Mouse (Mus musculus): ENCODE measurements around the gene Mlycd. TPM values are rescaled to one million over a fixed set of nuclear protein-coding genes. Genes with fewer than 3 reads are reported as not detected.

The Mlycd gene
- polyA plus RNA-seq, 1 experiment from 2014 or later = 12.5 TPM

DNA sequence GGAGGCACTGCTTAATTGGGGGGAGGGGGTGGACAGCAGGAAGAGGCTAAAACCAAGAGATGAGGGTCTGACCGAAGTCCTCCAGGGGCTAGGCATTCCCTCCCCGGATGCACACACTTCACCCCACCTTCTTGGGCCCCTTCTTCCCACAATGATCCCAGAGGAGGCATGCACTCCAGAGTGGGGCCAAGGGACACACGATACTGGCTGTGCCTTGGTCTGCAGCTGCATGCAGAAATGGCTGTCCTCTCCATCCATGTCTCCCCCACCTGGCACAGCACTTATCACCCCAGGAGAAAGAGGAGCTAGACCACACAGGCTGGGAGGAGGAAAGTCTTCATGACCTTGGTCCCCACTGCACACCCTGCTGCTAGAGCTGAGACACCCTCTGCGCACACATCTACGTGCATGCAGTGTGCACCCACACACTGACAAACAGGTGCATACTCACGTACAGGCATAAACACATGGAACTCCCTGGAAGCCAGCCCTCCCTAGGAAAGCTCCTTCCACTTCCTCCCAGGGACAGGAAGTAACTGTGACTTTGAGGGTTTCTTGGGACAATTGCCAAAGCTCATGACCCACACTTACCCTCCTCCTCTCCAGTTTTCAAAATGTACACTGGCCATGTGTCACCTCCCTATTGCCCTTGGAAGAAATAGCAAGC is 31.5 kb downstream of the Mlycd start:
- Histone ChIP-seq H3K27me3 (ENCODE audit: control insufficient read depth, insufficient read depth, low read length) (no peaks in the 10 kb centered on the region), H3K9ac (ENCODE audit: low read length) (no peak overlapping the region), H3K27ac (ENCODE audit: low read length) (peak overlapping the region; percentile 78), H3K9me3 (replicated peaks; ENCODE audit: control insufficient read depth, low read length) (no peaks in the 10 kb centered on the region), H3K4me2 (ENCODE audit: low read depth, low read length) (no peak overlapping the region), H3K36me3 (ENCODE audit: control insufficient read depth, insufficient read depth, low read length) (no peaks in the 10 kb centered on the region), H3K4me3 (replicated peaks; ENCODE audit: low read length) (no peak overlapping the region), H3K4me1 (ENCODE audit: control insufficient read depth, insufficient read depth, low read length) (peaks cover 32% of the 10 kb centered on the region)
- no peak for ATAC-seq (ENCODE audit: insufficient read depth, low FRiP score)
- 70% methylated on average over 6 of the region's 6 CpGs for WGBS

DNA sequence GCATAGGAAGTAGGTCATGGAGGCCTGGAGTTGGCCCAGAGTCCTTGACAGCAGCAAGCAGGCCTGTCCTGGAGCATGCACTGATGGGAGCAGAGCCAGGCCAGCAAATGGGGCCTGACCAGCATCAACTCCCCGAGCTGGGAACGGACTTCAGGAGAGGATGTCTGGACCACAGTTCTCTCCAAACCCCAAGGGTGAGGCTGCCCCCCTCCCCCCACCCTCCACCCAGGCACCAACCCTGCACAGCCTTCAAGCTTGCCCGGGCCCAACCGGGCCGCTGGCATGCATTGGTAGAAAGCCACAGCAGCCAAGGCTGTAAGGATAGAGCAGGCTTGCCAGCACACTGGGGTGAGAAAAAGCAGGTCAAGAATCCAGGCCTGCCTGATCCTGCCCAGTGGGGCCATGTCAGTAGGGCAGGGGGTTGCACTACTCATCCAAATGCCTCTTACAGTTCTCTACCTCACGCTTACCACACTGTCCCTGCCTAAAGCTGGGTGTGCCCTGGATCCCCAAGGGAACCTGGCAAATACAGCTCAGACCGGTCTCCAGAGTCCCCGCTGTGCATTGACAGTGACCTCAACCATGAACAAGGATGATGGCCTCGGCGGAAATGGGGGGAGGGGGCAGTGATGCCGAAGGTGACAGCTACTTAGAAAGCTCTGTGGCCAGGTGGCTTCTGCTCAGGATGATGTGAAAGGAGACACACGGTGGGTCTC is 33.1 kb downstream of the Mlycd start:
- Histone ChIP-seq H3K27ac (ENCODE audit: low read length) (no peak overlapping the region), H3K9ac (ENCODE audit: low read length) (no peak overlapping the region; the same call in 1 of the 2 replicates), H3K36me3 (ENCODE audit: control insufficient read depth, insufficient read depth, low read length) (no peaks in the 10 kb centered on the region), H3K27me3 (ENCODE audit: control insufficient read depth, insufficient read depth, low read length) (no peaks in the 10 kb centered on the region), H3K4me1 (ENCODE audit: control insufficient read depth, insufficient read depth, low read length) (peaks cover 21% of the 10 kb centered on the region), H3K9me3 (replicated peaks; ENCODE audit: control insufficient read depth, low read length) (no peaks in the 10 kb centered on the region), H3K4me3 (replicated peaks; ENCODE audit: low read length) (no peak overlapping the region), H3K4me2 (ENCODE audit: low read depth, low read length) (no peak overlapping the region)
- ATAC-seq (ENCODE audit: insufficient read depth, low FRiP score) = no peak
- WGBS = 66% methylated on average over 12 of the region's 12 CpGs

DNA sequence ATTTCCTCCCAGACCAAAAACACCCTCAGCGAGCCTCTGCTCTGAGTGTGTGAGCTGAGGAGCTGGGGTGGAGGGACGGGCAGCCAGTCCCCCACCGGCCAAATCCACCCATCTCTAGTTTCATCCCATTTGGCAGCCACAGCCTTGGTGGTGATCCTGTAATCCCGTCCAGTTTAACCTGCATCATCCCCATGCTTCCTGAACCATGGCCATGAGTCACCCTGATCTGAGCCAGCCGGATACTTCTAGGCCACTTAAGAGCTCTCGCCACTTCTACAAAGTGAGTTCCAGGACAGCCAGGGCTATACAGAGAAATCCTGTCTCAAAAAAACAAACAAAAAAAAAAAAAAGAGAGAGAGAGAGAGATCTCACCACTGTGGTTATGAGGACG is 33.7 kb downstream of the Mlycd start:
- Histone ChIP-seq H3K9me3 (replicated peaks; ENCODE audit: control insufficient read depth, low read length) (no peaks in the 10 kb centered on the region), H3K4me2 (ENCODE audit: low read depth, low read length) (no peak overlapping the region), H3K9ac (ENCODE audit: low read length) (no peak overlapping the region), H3K4me1 (ENCODE audit: control insufficient read depth, insufficient read depth, low read length) (peaks cover 21% of the 10 kb centered on the region), H3K36me3 (ENCODE audit: control insufficient read depth, insufficient read depth, low read length) (no peaks in the 10 kb centered on the region), H3K27ac (ENCODE audit: low read length) (no peak overlapping the region), H3K27me3 (ENCODE audit: control insufficient read depth, insufficient read depth, low read length) (no peaks in the 10 kb centered on the region), H3K4me3 (replicated peaks; ENCODE audit: low read length) (no peak overlapping the region)
- 60% methylated on average over 7 of the region's 7 CpGs for WGBS
- ATAC-seq (ENCODE audit: insufficient read depth, low FRiP score) = no peak

DNA sequence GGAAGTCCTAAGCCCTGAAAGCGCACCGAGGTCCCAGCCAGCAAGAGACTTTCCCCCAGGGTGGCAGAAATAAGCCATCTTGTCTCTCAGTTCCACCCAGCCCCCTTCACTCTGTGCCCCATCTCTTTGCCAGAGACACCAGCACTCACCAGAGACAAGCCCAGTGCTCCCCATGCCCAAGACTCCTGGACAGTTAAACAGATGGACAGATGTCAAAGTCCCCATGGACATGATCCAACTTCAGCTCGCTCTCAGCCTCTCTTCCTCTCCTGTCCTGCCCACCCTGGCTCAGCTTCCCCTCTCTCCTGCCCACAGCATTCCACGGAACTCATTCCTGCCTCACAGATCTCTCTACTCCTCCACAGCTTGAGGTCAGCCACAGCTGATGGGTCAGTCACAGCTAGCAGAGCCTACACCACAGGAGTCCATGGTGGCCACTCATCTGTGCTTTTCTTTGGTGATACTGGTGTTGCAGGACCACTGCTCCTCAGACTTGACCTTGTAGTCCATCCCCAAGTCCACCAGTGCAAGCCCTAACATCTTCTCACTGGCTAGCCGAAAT is 34.2 kb downstream of the Mlycd start:
- Histone ChIP-seq H3K27me3 (ENCODE audit: control insufficient read depth, insufficient read depth, low read length) (no peaks in the 10 kb centered on the region), H3K27ac (ENCODE audit: low read length) (no peak overlapping the region), H3K4me1 (ENCODE audit: control insufficient read depth, insufficient read depth, low read length) (peaks cover 17% of the 10 kb centered on the region), H3K4me2 (ENCODE audit: low read depth, low read length) (no peak overlapping the region), H3K9me3 (replicated peaks; ENCODE audit: control insufficient read depth, low read length) (no peaks in the 10 kb centered on the region), H3K9ac (ENCODE audit: low read length) (no peak overlapping the region), H3K4me3 (replicated peaks; ENCODE audit: low read length) (no peak overlapping the region), H3K36me3 (ENCODE audit: control insufficient read depth, insufficient read depth, low read length) (no peaks in the 10 kb centered on the region)
- 68% methylated on average over 5 of the region's 5 CpGs for WGBS
- ATAC-seq (ENCODE audit: insufficient read depth, low FRiP score) = no peak

DNA sequence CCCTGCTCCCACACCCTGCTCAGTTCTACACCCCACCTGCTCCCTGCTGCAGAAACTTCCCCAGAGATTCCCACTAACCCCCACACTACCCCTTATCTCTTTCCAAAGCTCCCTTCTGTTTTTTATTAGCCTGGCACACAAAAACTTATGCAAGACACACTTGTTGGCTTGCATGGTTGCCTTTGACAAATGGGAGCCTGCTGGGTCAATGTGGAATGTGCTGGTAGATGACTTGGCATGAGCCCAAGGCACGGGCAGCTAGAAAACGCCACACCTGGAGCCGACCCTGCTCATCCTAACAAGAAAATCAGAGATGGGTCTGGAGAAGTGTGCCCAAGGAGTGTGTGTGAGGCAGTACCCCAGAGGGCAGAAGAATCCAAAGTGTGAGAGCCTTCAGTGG is 34.9 kb downstream of the Mlycd start:
- Histone ChIP-seq H3K4me2 (ENCODE audit: low read depth, low read length) (no peak overlapping the region), H3K4me3 (replicated peaks; ENCODE audit: low read length) (no peak overlapping the region), H3K4me1 (ENCODE audit: control insufficient read depth, insufficient read depth, low read length) (peaks cover 10% of the 10 kb centered on the region; the same call in 1 of the 2 replicates), H3K27me3 (ENCODE audit: control insufficient read depth, insufficient read depth, low read length) (no peaks in the 10 kb centered on the region), H3K27ac (ENCODE audit: low read length) (no peak overlapping the region), H3K36me3 (ENCODE audit: control insufficient read depth, insufficient read depth, low read length) (no peaks in the 10 kb centered on the region), H3K9ac (ENCODE audit: low read length) (peak overlapping the region; percentile 11; the same call in 1 of the 2 replicates), H3K9me3 (replicated peaks; ENCODE audit: control insufficient read depth, low read length) (no peaks in the 10 kb centered on the region)
- no peak for ATAC-seq (ENCODE audit: insufficient read depth, low FRiP score)
- 55% methylated on average over 3 of the region's 3 CpGs for WGBS

DNA sequence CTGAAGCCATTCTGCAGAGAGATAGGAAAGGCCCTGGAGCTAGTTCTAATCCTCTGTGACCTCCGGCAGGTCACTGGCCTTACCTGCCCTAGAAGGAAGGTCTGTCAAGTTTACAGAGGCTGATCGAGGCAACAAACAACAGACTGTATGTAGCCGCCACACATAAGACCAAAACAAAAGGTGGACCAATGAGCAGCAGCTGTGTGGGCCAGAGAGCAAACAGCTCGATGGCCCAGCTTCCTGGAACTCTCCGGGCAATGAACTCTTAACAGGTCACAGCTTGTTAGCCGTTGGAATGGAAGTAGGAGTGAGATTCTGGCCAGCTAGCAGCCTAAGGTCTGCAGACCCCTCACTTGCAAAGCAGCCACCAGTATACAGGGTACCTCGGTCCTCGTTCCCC is 35.6 kb downstream of the Mlycd start:
- H3K4me2 ChIP-seq (ENCODE audit: low read depth, low read length) = no peak overlapping the region
- H3K9ac ChIP-seq (ENCODE audit: low read length) = no peak overlapping the region
- H3K9me3 ChIP-seq (replicated peaks; ENCODE audit: control insufficient read depth, low read length) = no peaks in the 10 kb centered on the region
- H3K4me1 ChIP-seq (ENCODE audit: control insufficient read depth, insufficient read depth, low read length) = peaks cover 9% of the 10 kb centered on the region; the same call in 1 of the 2 replicates
- H3K4me3 ChIP-seq (replicated peaks; ENCODE audit: low read length) = no peak overlapping the region
- no peak for ATAC-seq (ENCODE audit: insufficient read depth, low FRiP score)
- H3K27ac ChIP-seq (ENCODE audit: low read length) = no peak overlapping the region
- WGBS = 70% methylated on average over 8 of the region's 8 CpGs
- no peaks in the 10 kb centered on the region for H3K36me3 ChIP-seq (ENCODE audit: control insufficient read depth, insufficient read depth, low read length)
- H3K27me3 ChIP-seq (ENCODE audit: control insufficient read depth, insufficient read depth, low read length) = no peaks in the 10 kb centered on the region

DNA sequence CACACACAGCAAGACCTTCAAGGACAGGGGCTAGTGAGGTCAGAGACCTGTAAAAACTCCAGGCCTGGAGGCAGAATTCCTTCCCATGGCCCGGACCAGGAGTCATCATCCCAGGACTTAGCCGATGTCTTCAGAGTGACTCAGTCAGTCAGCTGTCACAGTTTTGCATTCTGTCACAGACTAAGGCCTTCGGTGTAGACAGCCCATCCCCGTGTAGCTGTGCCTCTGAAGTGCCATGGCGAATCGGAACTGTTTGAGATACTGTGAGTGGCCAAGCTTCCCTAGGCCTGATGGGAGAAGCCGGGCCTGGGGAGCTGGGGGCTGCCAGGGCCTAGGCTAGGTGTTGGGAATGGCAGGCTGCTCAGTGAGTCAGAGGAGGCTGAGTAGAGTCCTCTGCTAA is 36.0 kb downstream of the Mlycd start:
- H3K4me2 ChIP-seq (ENCODE audit: low read depth, low read length) = no peak overlapping the region
- WGBS = 85% methylated on average over 7 of the region's 7 CpGs

DNA sequence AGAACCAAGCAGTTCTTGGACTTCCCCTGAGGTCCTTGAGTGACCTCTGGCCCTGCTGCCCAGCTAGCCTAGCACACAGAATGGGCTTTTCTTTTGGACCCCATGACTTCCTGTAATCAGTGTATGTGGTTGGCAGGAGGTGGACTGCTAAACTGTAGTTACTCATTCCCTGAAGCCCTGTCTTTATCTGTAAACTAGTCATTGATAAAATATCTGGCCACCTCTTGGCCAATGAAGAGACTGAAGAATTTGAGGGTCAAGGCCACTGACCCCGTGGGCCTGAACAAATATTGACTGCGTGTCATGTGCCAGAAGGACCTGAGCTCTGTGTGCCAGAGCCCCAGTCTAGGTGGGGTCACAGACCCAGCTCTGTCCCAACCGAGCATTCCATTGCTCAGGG is 37.7 kb downstream of the Mlycd start:
- H3K9ac ChIP-seq (ENCODE audit: low read length) = no peak overlapping the region
- ATAC-seq (ENCODE audit: insufficient read depth, low FRiP score) = no peak
- WGBS = 37% methylated on average over 3 of the region's 3 CpGs

More for the DNA sequence above, 36.0 kb downstream of the Mlycd start:
- no peaks in the 10 kb centered on the region for H3K27me3 ChIP-seq (ENCODE audit: control insufficient read depth, insufficient read depth, low read length)
- no peak overlapping the region for H3K9ac ChIP-seq (ENCODE audit: low read length)
- H3K27ac ChIP-seq (ENCODE audit: low read length) = no peak overlapping the region
- no peak for ATAC-seq (ENCODE audit: insufficient read depth, low FRiP score)
- no peaks in the 10 kb centered on the region for H3K36me3 ChIP-seq (ENCODE audit: control insufficient read depth, insufficient read depth, low read length)
- H3K4me3 ChIP-seq (replicated peaks; ENCODE audit: low read length) = no peak overlapping the region
- H3K4me1 ChIP-seq (ENCODE audit: control insufficient read depth, insufficient read depth, low read length) = peaks cover 9% of the 10 kb centered on the region; the same call in 1 of the 2 replicates
- no peaks in the 10 kb centered on the region for H3K9me3 ChIP-seq (replicated peaks; ENCODE audit: control insufficient read depth, low read length)

DNA sequence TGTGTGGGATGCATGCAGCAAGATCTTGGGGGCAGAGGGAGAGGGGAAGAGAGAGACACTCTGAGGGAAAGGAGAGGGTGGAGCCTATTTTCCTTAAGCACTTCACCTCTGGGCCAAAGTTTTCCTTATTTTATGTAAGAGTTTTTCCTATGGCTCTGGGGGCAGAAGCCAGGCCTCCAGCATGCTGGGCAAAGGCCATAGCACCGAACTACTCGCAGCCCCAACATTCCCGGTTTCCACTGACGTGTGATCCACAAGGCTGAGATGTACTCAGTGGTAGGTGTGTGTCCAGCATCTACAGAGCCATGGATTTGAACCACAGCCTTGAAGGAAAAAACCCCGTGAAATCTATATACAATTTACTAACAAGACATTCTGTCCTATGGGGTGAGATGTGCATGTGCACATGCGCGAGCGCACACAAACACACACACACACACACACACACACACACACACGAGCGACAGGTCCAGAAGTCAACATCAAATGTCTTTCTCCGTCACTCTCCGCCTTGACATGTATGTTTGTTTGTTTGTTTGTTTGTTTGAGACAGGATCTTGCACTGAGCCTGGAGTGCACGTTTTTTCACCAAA is 39.0 kb downstream of the Mlycd start, which contains the start of gene Osgin1:
Gene Osgin1 (plus strand): TSS at position 543 of the 593 bp plus-strand sequence.
- ATAC-seq (ENCODE audit: insufficient read depth, low FRiP score) = no peak
- H3K4me1 ChIP-seq (ENCODE audit: control insufficient read depth, insufficient read depth, low read length) = peaks cover 16% of the 10 kb centered on the region
- H3K4me2 ChIP-seq (ENCODE audit: low read depth, low read length) = no peak within 1 kb of the TSS
- no peaks in the 10 kb centered on the region for H3K9me3 ChIP-seq (replicated peaks; ENCODE audit: control insufficient read depth, low read length)
- H3K4me3 ChIP-seq (replicated peaks; ENCODE audit: low read length) = no peak within 1 kb of the TSS
- no peak within 1 kb of the TSS for H3K9ac ChIP-seq (ENCODE audit: low read length)
- no peak within 1 kb of the TSS for H3K27ac ChIP-seq (ENCODE audit: low read length)
- no peaks in the 10 kb centered on the region for H3K27me3 ChIP-seq (ENCODE audit: control insufficient read depth, insufficient read depth, low read length)
- WGBS = 87% methylated on average over 13 of the region's 13 CpGs
- H3K36me3 ChIP-seq (ENCODE audit: control insufficient read depth, insufficient read depth, low read length) = no peaks in the 10 kb centered on the region

More for the DNA sequence above, 37.7 kb downstream of the Mlycd start:
- Histone ChIP-seq H3K4me3 (replicated peaks; ENCODE audit: low read length) (no peak overlapping the region), H3K27ac (ENCODE audit: low read length) (no peak overlapping the region), H3K9me3 (replicated peaks; ENCODE audit: control insufficient read depth, low read length) (no peaks in the 10 kb centered on the region), H3K36me3 (ENCODE audit: control insufficient read depth, insufficient read depth, low read length) (no peaks in the 10 kb centered on the region), H3K4me2 (ENCODE audit: low read depth, low read length) (no peak overlapping the region), H3K27me3 (ENCODE audit: control insufficient read depth, insufficient read depth, low read length) (no peaks in the 10 kb centered on the region), H3K4me1 (ENCODE audit: control insufficient read depth, insufficient read depth, low read length) (peaks cover 16% of the 10 kb centered on the region)
